Mouse (Mus musculus) embryonic facial prominence, embryonic 11.5 days (tissue): Measurements from ENCODE around the gene Olfr420. TPM values are rescaled to one million over a fixed set of nuclear protein-coding genes. Genes with fewer than 3 reads are reported as not detected.

Experiments used
- ATAC-seq: fragments of 200-750 bp; cut with Nextera tagmentation; replicated peaks from 2 replicates; pipeline ENCODE4 v1.8.0; 2017; ENCODE audit warnings: low read depth; ENCODE audit not compliant: insufficient number of reproducible peaks, low FRiP score, low TSS enrichment
- DNase-seq: peaks from one replicate; pipeline ENCODE4 v3.0.0-alpha.2; 2015; ENCODE audit warnings: low spot score
- H3K27ac ChIP-seq: fragments of 300-500 bp; sonication (generic); replicated peaks from 2 replicates; pipeline ENCODE4 v1.5.1; 2014; ENCODE audit warnings: mild to moderate bottlenecking, low read depth, low read length, control low read depth
- H3K27me3 ChIP-seq: fragments of 300-500 bp; sonication (generic); 2 replicates; pipeline ENCODE4 v1.6.1; 2014; ENCODE audit warnings: mild to moderate bottlenecking, low read length, moderate library complexity, mixed read lengths; ENCODE audit not compliant: control insufficient read depth, insufficient read depth
- H3K36me3 ChIP-seq: fragments of 300-500 bp; sonication (generic); replicated peaks from 2 replicates; pipeline ENCODE4 v1.6.1; 2014; ENCODE audit warnings: low read depth, mild to moderate bottlenecking, low read length, moderate library complexity, mixed read lengths; ENCODE audit not compliant: control insufficient read depth, insufficient read depth
- H3K4me1 ChIP-seq: fragments of 300-500 bp; sonication (generic); 2 replicates; pipeline ENCODE4 v1.6.1; 2014; ENCODE audit warnings: low read length, mixed read lengths; ENCODE audit not compliant: control insufficient read depth, insufficient read depth
- H3K4me2 ChIP-seq: fragments of 300-500 bp; sonication (generic); 2 replicates; pipeline ENCODE4 v1.6.1; 2014; ENCODE audit warnings: low read depth, mild to moderate bottlenecking, control low read depth, low read length, moderate library complexity
- H3K4me3 ChIP-seq: fragments of 300-500 bp; sonication (generic); 2 replicates; pipeline ENCODE4 v1.5.1; 2014; ENCODE audit warnings: low read depth, low read length, control low read depth
- H3K9ac ChIP-seq: fragments of 300-500 bp; sonication (generic); replicated peaks from 2 replicates; pipeline ENCODE4 v1.6.1; 2014; ENCODE audit warnings: mild to moderate bottlenecking, control low read depth, low read length
- H3K9me3 ChIP-seq: fragments of 300-500 bp; sonication (generic); replicated peaks from 2 replicates; pipeline ENCODE4 v1.6.1; 2016; ENCODE audit warnings: mild to moderate bottlenecking, low read length, inconsistent platforms, mixed read lengths; ENCODE audit not compliant: control insufficient read depth
- WGBS: fragments of 180-500 bp; shearing (Covaris S2); extraction: QIAGEN DNeasy Blood & Tissue Kit; methylation state at CpG from one replicate; pipeline ENCODE4 v1.1.7; 2014; 5-methylcytosine and 5-hydroxymethylcytosine counted together
- polyA plus RNA-seq: library from polyadenylated mRNA; unstranded; fragments of >200 nt; fragmentation: Nextera tagmentation; extraction: Ambion mirVana; gene quantifications from 2 replicates; pipeline ENCODE4 v1.2.1, GENCODE M21; 2014

Gene Olfr420
- 0.14 and 0.34 TPM in 2 replicates for polyA plus RNA-seq

- ATAC-seq (no peak), DNase-seq (no peak)
- no peak within 1 kb of the TSS for H3K27ac ChIP-seq
- 92% methylated on average over 1 of the region's 1 CpGs for WGBS
- H3K27me3 ChIP-seq, result no peaks in the 10 kb centered on the region
- H3K36me3 ChIP-seq, result no peaks in the 10 kb centered on the region
- H3K4me1 ChIP-seq, result no peaks in the 10 kb centered on the region
- H3K4me3 ChIP-seq, result no peak within 1 kb of the TSS
- no peak within 1 kb of the TSS for H3K4me2 ChIP-seq
- H3K9me3 ChIP-seq, result no peaks in the 10 kb centered on the region
- no peak within 1 kb of the TSS for H3K9ac ChIP-seq
These were observed at the start of gene Olfr420 for GRCm38 (mm10) chr1:174155333-174155732. Olfr420 (plus strand) TSS chr1:174155633.

- no peak within 1 kb of the TSS for H3K27ac ChIP-seq
- H3K4me3 ChIP-seq, result no peak within 1 kb of the TSS
- H3K4me1 ChIP-seq, result no peaks in the 10 kb centered on the region
- ATAC-seq (no peak), DNase-seq (no peak)
- H3K9ac ChIP-seq, result no peak within 1 kb of the TSS
- no peaks in the 10 kb centered on the region for H3K36me3 ChIP-seq
- H3K9me3 ChIP-seq, result no peaks in the 10 kb centered on the region
- 48% methylated on average over 2 of the region's 2 CpGs for WGBS
- no peaks in the 10 kb centered on the region for H3K27me3 ChIP-seq
- H3K4me2 ChIP-seq, result no peak within 1 kb of the TSS
These were observed 34.4 kb upstream of the Olfr420 start, which contains the start of gene Olfr231 for GRCm38 (mm10) chr1:174121062-174121461. Olfr231 (minus strand) TSS chr1:174121162.

- no peaks in the 10 kb centered on the region for H3K9me3 ChIP-seq
- H3K9ac ChIP-seq, result no peak within 1 kb of the TSS
- H3K4me2 ChIP-seq, result no peak within 1 kb of the TSS
- ATAC-seq (no peak), DNase-seq (no peak)
- no peaks in the 10 kb centered on the region for H3K4me1 ChIP-seq
- WGBS, result 77% methylated on average over 3 of the region's 3 CpGs
- no peaks in the 10 kb centered on the region for H3K27me3 ChIP-seq
- H3K4me3 ChIP-seq, result no peak within 1 kb of the TSS
- H3K27ac ChIP-seq, result no peak within 1 kb of the TSS
- H3K36me3 ChIP-seq, result no peaks in the 10 kb centered on the region
These were observed 24.2 kb upstream of the Olfr420 start, which contains the start of gene Olfr424 for GRCm38 (mm10) chr1:174131217-174131616. Olfr424 (plus strand) TSS chr1:174131517.

GRCm38 (mm10) chr1:174131999-174132398, 23.4 kb upstream of the Olfr420 start:
- no peak overlapping the region for H3K4me2 ChIP-seq
- no peaks in the 10 kb centered on the region for H3K4me1 ChIP-seq
- WGBS, result 72% methylated on average over 3 of the region's 3 CpGs
- no peaks in the 10 kb centered on the region for H3K27me3 ChIP-seq
- H3K9me3 ChIP-seq, result no peaks in the 10 kb centered on the region
- no peak overlapping the region for H3K27ac ChIP-seq
- ATAC-seq, result no peak
- H3K9ac ChIP-seq, result no peak overlapping the region
- no peak for DNase-seq
- H3K4me3 ChIP-seq, result no peak overlapping the region
- H3K36me3 ChIP-seq, result no peaks in the 10 kb centered on the region

- no peak for DNase-seq
- WGBS, result 77% methylated on average over 2 of the region's 2 CpGs
- Histone ChIP-seq H3K27me3 (no peaks in the 10 kb centered on the region), H3K4me3 (no peak overlapping the region), H3K27ac (no peak overlapping the region), H3K9ac (no peak overlapping the region), H3K4me1 (no peaks in the 10 kb centered on the region), H3K4me2 (no peak overlapping the region), H3K36me3 (no peaks in the 10 kb centered on the region), H3K9me3 (no peaks in the 10 kb centered on the region)
- no peak for ATAC-seq
These were observed 14.0 kb upstream of the Olfr420 start for GRCm38 (mm10) chr1:174141384-174141783.

GRCm38 (mm10) chr1:174146696-174147095, 8.7 kb upstream of the Olfr420 start:
- Histone ChIP-seq H3K27ac (no peak overlapping the region), H3K9me3 (no peaks in the 10 kb centered on the region), H3K4me3 (no peak overlapping the region), H3K4me2 (no peak overlapping the region), H3K4me1 (no peaks in the 10 kb centered on the region), H3K36me3 (no peaks in the 10 kb centered on the region), H3K27me3 (no peaks in the 10 kb centered on the region), H3K9ac (no peak overlapping the region)
- DNase-seq, result no peak
- 84% methylated on average over 1 of the region's 1 CpGs for WGBS
- no peak for ATAC-seq

GRCm38 (mm10) chr1:174149289-174149688, 6.1 kb upstream of the Olfr420 start:
- Histone ChIP-seq H3K9me3 (no peaks in the 10 kb centered on the region), H3K9ac (no peak overlapping the region), H3K4me2 (no peak overlapping the region), H3K36me3 (no peaks in the 10 kb centered on the region), H3K27ac (no peak overlapping the region), H3K27me3 (no peaks in the 10 kb centered on the region), H3K4me3 (no peak overlapping the region), H3K4me1 (no peaks in the 10 kb centered on the region)
- 87% methylated on average over 2 of the region's 2 CpGs for WGBS
- DNase-seq, result no peak
- ATAC-seq, result no peak

- Histone ChIP-seq H3K9me3 (no peaks in the 10 kb centered on the region), H3K9ac (no peak overlapping the region), H3K27me3 (no peaks in the 10 kb centered on the region), H3K36me3 (no peaks in the 10 kb centered on the region), H3K4me2 (no peak overlapping the region), H3K4me3 (no peak overlapping the region), H3K27ac (no peak overlapping the region), H3K4me1 (no peaks in the 10 kb centered on the region)
- DNase-seq (no peak), ATAC-seq (no peak)
- 87% methylated on average over 3 of the region's 3 CpGs for WGBS
These were observed 2.2 kb downstream of the Olfr420 start for GRCm38 (mm10) chr1:174157622-174158021.
